Mouse (Mus musculus): ENCODE data around the gene Cenpv.
A peak's percentile ranks its signal among the peaks of the same experiment; 100 is the strongest.

GRCm38 (mm10) chr11:62549782-62550181 lies 10.7 kb upstream of the Cenpv start:
- no peak for TF ChIP-seq SMC3 (IDR thresholded peaks at IDR 0.05; ENCODE audit: low read depth, low read length)
- TF ChIP-seq CTCF (IDR thresholded peaks at IDR 0.05 in 2 of 3, conservative IDR thresholded peaks at IDR 0.05 in 1 of 3; ENCODE audit: control insufficient read depth in 1 of 3, insufficient read depth in 1 of 3, low read depth in 2 of 3, low read length in 3 of 3, poor library complexity in 1 of 3, severe bottlenecking in 1 of 3), result no peak
- TF ChIP-seq NELFE (IDR thresholded peaks at IDR 0.05; ENCODE audit: low read depth, low read length), result peak; percentile 44; the same call in 1 of the 2 replicates
- TF ChIP-seq MAX (IDR thresholded peaks at IDR 0.05; ENCODE audit: low read length), result no peak
- no peak for TF ChIP-seq POLR2A (IDR thresholded peaks at IDR 0.05; ENCODE audit: control insufficient read depth in 1 of 2, insufficient read depth in 1 of 2, low read depth in 1 of 2, low read length in 2 of 2, poor library complexity in 1 of 2)
- TF ChIP-seq TAL1 (IDR thresholded peaks at IDR 0.05; ENCODE audit: low read length), result no peak
- TF ChIP-seq EP300 (IDR thresholded peaks at IDR 0.05; ENCODE audit: low read depth in 1 of 2, low read length in 2 of 2), result 0 out of 4 replicates have a peak, but pooled peaks of 1 of the 2 experiments have one; percentile 3
- TF ChIP-seq SIN3A (IDR thresholded peaks at IDR 0.05; ENCODE audit: low read length), result no peak; the same call in 1 of the 2 replicates

Data from MEL (cell line).